Mouse (Mus musculus) hindbrain, embryonic 15.5 days (tissue): ENCODE data around the gene Ift81. TPM values are rescaled to one million over a fixed set of nuclear protein-coding genes. Genes with fewer than 3 reads are reported as not detected.

Experiments
- ATAC-seq: fragments of 200-750 bp; cut with Nextera tagmentation; 2 replicates; pipeline ENCODE4 v1.8.0; 2017; ENCODE audit warnings: low read depth, moderate number of reproducible peaks, moderate TSS enrichment; ENCODE audit not compliant: low FRiP score
- H3K27ac ChIP-seq: fragments of 300-500 bp; sonication (generic); replicated peaks from 2 replicates; pipeline ENCODE4 v1.5.1; 2015; ENCODE audit warnings: mild to moderate bottlenecking, inconsistent platforms
- H3K27me3 ChIP-seq: fragments of 300-500 bp; sonication (generic); 2 replicates; pipeline ENCODE4 v1.6.1; 2015; ENCODE audit warnings: control low read depth, inconsistent platforms
- H3K36me3 ChIP-seq: fragments of 300-500 bp; sonication (generic); 2 replicates; pipeline ENCODE4 v1.6.1; 2015; ENCODE audit warnings: control low read depth, inconsistent platforms
- H3K4me1 ChIP-seq: fragments of 300-500 bp; sonication (generic); replicated peaks from 2 replicates; pipeline ENCODE4 v1.6.1; 2015; ENCODE audit warnings: control low read depth, inconsistent platforms
- H3K4me2 ChIP-seq: fragments of 300-500 bp; sonication (generic); 2 replicates; pipeline ENCODE4 v1.6.1; 2015; ENCODE audit warnings: moderate library complexity, mild to moderate bottlenecking, inconsistent platforms
- H3K4me3 ChIP-seq: fragments of 300-500 bp; sonication (generic); 2 replicates; pipeline ENCODE4 v1.5.1; 2015; ENCODE audit warnings: mild to moderate bottlenecking, inconsistent platforms
- H3K9ac ChIP-seq: fragments of 300-500 bp; sonication (generic); 2 replicates; pipeline ENCODE4 v1.6.1; 2015; ENCODE audit warnings: inconsistent platforms
- H3K9me3 ChIP-seq: fragments of 300-500 bp; sonication (generic); 2 replicates; pipeline ENCODE4 v1.6.1; 2016; ENCODE audit warnings: control low read depth, inconsistent platforms
- WGBS: fragments of 180-500 bp; shearing (Covaris S2); methylation state at CpG from one replicate; pipeline ENCODE4 v1.1.7; 2015; 5-methylcytosine and 5-hydroxymethylcytosine counted together
- polyA plus RNA-seq: library from polyadenylated mRNA; unstranded; fragments of >200 nt; fragmentation: Nextera tagmentation; extraction: Ambion mirVana; gene quantifications from 2 replicates; pipeline ENCODE4 v1.2.1, GENCODE M21; 2015

Ift81 gene
- polyA plus RNA-seq, 1 experiment from 2014 or later: 52.9 TPM

GRCm38 (mm10) chr5:122510651-122511157, 103.6 kb downstream of the Ift81 start:
- no peaks in the 10 kb centered on the region for H3K27me3 ChIP-seq
- no peak overlapping the region for H3K4me3 ChIP-seq
- no peak overlapping the region for H3K4me2 ChIP-seq
- H3K4me1 ChIP-seq: peaks cover 14% of the 10 kb centered on the region
- no peaks in the 10 kb centered on the region for H3K9me3 ChIP-seq
- H3K27ac ChIP-seq: no peak overlapping the region; the same call in 1 of the 2 replicates
- no peaks in the 10 kb centered on the region for H3K36me3 ChIP-seq
- 62% methylated on average over 17 of the region's 17 CpGs for WGBS
- no peak for ATAC-seq
- H3K9ac ChIP-seq: no peak overlapping the region

GRCm38 (mm10) chr5:122509608-122510007, 104.7 kb downstream of the Ift81 start:
- 55% methylated on average over 7 of the region's 7 CpGs for WGBS
- no peak overlapping the region for H3K9ac ChIP-seq
- peaks cover 14% of the 10 kb centered on the region for H3K4me1 ChIP-seq
- no peak overlapping the region for H3K4me2 ChIP-seq
- H3K36me3 ChIP-seq: no peaks in the 10 kb centered on the region
- no peak overlapping the region for H3K27ac ChIP-seq
- no peaks in the 10 kb centered on the region for H3K9me3 ChIP-seq
- ATAC-seq: no peak
- no peaks in the 10 kb centered on the region for H3K27me3 ChIP-seq
- H3K4me3 ChIP-seq: no peak overlapping the region

GRCm38 (mm10) chr5:122508861-122509306, 105.4 kb downstream of the Ift81 start:
- Histone ChIP-seq H3K36me3 (no peaks in the 10 kb centered on the region), H3K4me3 (no peak overlapping the region), H3K27me3 (no peaks in the 10 kb centered on the region), H3K9ac (no peak overlapping the region), H3K4me1 (peaks cover 10% of the 10 kb centered on the region), H3K4me2 (no peak overlapping the region), H3K9me3 (no peaks in the 10 kb centered on the region), H3K27ac (no peak overlapping the region)
- WGBS: 67% methylated on average over 11 of the region's 11 CpGs
- ATAC-seq: no peak

GRCm38 (mm10) chr5:122507396-122507795, 106.9 kb downstream of the Ift81 start:
- H3K4me2 ChIP-seq: no peak overlapping the region
- H3K36me3 ChIP-seq: no peaks in the 10 kb centered on the region
- no peak for ATAC-seq
- no peaks in the 10 kb centered on the region for H3K9me3 ChIP-seq
- H3K27me3 ChIP-seq: no peaks in the 10 kb centered on the region
- H3K9ac ChIP-seq: no peak overlapping the region
- no peak overlapping the region for H3K27ac ChIP-seq
- H3K4me1 ChIP-seq: peaks cover 19% of the 10 kb centered on the region
- no peak overlapping the region for H3K4me3 ChIP-seq

GRCm38 (mm10) chr5:122506462-122506861, 107.9 kb downstream of the Ift81 start:
- no peak for ATAC-seq
- no peaks in the 10 kb centered on the region for H3K36me3 ChIP-seq
- H3K27me3 ChIP-seq: no peaks in the 10 kb centered on the region
- H3K4me3 ChIP-seq: no peak overlapping the region
- H3K4me1 ChIP-seq: peaks cover 19% of the 10 kb centered on the region
- no peak overlapping the region for H3K4me2 ChIP-seq
- no peaks in the 10 kb centered on the region for H3K9me3 ChIP-seq
- no peak overlapping the region for H3K27ac ChIP-seq
- WGBS: 82% methylated on average over 3 of the region's 3 CpGs
- H3K9ac ChIP-seq: no peak overlapping the region

GRCm38 (mm10) chr5:122505554-122505953, 108.8 kb downstream of the Ift81 start:
- Histone ChIP-seq H3K27ac (no peak overlapping the region), H3K27me3 (no peaks in the 10 kb centered on the region), H3K4me1 (peaks cover 17% of the 10 kb centered on the region), H3K9me3 (no peaks in the 10 kb centered on the region), H3K4me2 (no peak overlapping the region), H3K9ac (no peak overlapping the region), H3K4me3 (no peak overlapping the region), H3K36me3 (no peaks in the 10 kb centered on the region)
- 91% methylated on average over 5 of the region's 5 CpGs for WGBS
- no peak for ATAC-seq

- H3K4me2 ChIP-seq: peak overlapping the region; percentile 76; the same call in 1 of the 2 replicates
- H3K9ac ChIP-seq: no peak overlapping the region
- H3K27ac ChIP-seq: peak overlapping the region; percentile 98
- H3K36me3 ChIP-seq: no peaks in the 10 kb centered on the region
- 27% methylated on average over 4 of the region's 4 CpGs for WGBS
- peaks cover 32% of the 10 kb centered on the region for H3K4me1 ChIP-seq
- H3K9me3 ChIP-seq: no peaks in the 10 kb centered on the region
- no peaks in the 10 kb centered on the region for H3K27me3 ChIP-seq
- no peak overlapping the region for H3K4me3 ChIP-seq
- no peak for ATAC-seq
Measured at GRCm38 (mm10) chr5:122503760-122504119, 110.6 kb downstream of the Ift81 start.

- Histone ChIP-seq H3K9me3 (no peaks in the 10 kb centered on the region), H3K36me3 (no peaks in the 10 kb centered on the region), H3K4me3 (peak overlapping the region; percentile 58), H3K9ac (peak overlapping the region; percentile 80), H3K4me2 (peak overlapping the region; percentile 76), H3K27me3 (no peaks in the 10 kb centered on the region), H3K27ac (peak overlapping the region; percentile 98), H3K4me1 (peaks cover 36% of the 10 kb centered on the region)
- WGBS: 26% methylated on average over 15 of the region's 15 CpGs
- no peak for ATAC-seq
Measured at GRCm38 (mm10) chr5:122503015-122503759, 111.1 kb downstream of the Ift81 start.

- Histone ChIP-seq H3K27ac (peak within 1 kb of the TSS; percentile 98), H3K27me3 (no peaks in the 10 kb centered on the region), H3K9me3 (no peaks in the 10 kb centered on the region), H3K36me3 (no peaks in the 10 kb centered on the region; the same call in 1 of the 2 replicates), H3K4me2 (peak within 1 kb of the TSS; percentile 76), H3K4me3 (peak within 1 kb of the TSS; percentile 58), H3K9ac (peak within 1 kb of the TSS; percentile 80), H3K4me1 (peaks cover 43% of the 10 kb centered on the region)
- under 1% methylated on average over 65 of the region's 113 CpGs for WGBS
- peak; percentile 93 for ATAC-seq
Measured at GRCm38 (mm10) chr5:122502077-122502941, 112.0 kb downstream of the Ift81 start, which contains the start of gene Atp2a2. Atp2a2 (minus strand) TSS chr5:122502225.

GRCm38 (mm10) chr5:122501101-122502076, 112.9 kb downstream of the Ift81 start:
- H3K9ac ChIP-seq: peak overlapping the region; percentile 79
- H3K9me3 ChIP-seq: no peaks in the 10 kb centered on the region
- peak overlapping the region; percentile 58 for H3K4me2 ChIP-seq
- H3K4me3 ChIP-seq: peak overlapping the region; percentile 58
- peak; percentile 29; the same call in 1 of the 2 replicates for ATAC-seq
- under 1% methylated on average over 113 of the region's 113 CpGs for WGBS
- H3K4me1 ChIP-seq: peaks cover 49% of the 10 kb centered on the region
- peak overlapping the region; percentile 98 for H3K27ac ChIP-seq
- H3K36me3 ChIP-seq: no peaks in the 10 kb centered on the region; the same call in 1 of the 2 replicates
- H3K27me3 ChIP-seq: no peaks in the 10 kb centered on the region

- no peak for ATAC-seq
- Histone ChIP-seq H3K4me1 (peaks cover 56% of the 10 kb centered on the region), H3K36me3 (peaks cover 2% of the 10 kb centered on the region; the same call in 1 of the 2 replicates), H3K4me2 (peak overlapping the region; percentile 58), H3K9ac (peak overlapping the region; percentile 79), H3K27me3 (no peaks in the 10 kb centered on the region), H3K4me3 (peak overlapping the region; percentile 58), H3K27ac (0 out of 2 replicates have a peak overlapping the region, but pooled peaks have one; percentile 98), H3K9me3 (no peaks in the 10 kb centered on the region)
- WGBS: 30% methylated on average over 5 of the region's 5 CpGs
Measured at GRCm38 (mm10) chr5:122500563-122500962, 113.8 kb downstream of the Ift81 start.
